Mouse (Mus musculus): ENCODE measurements at regions not wholly inside any gene's neighbourhood (a gene's known extent, or its start where the extent isn't known, plus 50 kb on each side); places are given as distances from the start of the nearest gene placed in this dataset.

DNA sequence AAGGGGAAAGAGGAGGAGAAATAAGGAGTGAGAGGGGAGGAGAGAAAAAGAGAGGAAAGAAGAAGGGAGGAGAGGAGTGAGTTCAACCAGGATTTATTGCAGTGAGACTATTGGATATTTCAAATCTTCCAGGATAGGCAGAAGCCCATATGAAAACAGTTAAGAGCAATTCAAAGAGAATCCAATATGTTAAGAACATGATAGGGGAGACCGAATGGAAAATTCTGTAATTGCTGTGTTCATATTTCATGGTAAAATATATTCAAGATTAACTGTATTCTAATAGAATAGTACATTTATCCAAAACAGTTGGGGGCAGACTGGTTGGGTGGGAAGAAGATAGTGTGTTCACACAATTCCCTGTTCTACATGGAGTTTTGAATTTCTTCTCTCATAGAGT, 96.3 kb upstream of the Pdzrn3 start:
- DNase-seq, result no peak

DNA sequence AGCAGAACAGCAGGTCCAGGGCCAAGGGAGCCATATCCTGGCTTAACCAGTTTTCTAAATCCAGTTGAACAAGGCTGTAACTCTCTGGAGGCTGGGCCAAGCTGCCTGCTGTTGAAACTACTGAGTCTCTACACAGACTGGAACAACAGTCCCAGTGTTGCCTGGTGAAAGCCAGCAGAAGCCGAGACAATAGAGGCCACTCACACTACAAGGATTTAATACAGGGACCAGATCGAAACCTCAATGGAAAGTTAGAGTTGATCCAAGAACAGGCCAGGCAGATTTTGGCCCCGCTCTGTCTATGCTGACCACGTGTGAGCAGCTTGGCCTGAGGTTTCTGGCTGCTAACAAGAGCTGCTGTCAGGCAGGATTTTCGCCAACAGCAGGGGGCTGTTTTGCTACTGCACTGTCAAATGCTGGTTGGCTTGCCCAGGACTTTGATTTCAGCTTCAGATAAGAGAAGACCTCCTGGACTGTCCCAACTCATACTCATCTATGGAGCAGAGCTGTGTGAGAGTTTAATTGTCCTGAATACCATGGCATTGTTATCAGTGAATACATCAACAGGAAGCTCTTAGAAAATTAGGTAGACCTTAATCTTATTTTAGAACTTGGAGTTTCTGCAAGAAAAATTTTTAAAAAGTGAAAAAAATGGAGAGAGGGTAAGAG, 95.7 kb upstream of the Pdzrn3 start:
- peak; percentile 3 for DNase-seq

DNA sequence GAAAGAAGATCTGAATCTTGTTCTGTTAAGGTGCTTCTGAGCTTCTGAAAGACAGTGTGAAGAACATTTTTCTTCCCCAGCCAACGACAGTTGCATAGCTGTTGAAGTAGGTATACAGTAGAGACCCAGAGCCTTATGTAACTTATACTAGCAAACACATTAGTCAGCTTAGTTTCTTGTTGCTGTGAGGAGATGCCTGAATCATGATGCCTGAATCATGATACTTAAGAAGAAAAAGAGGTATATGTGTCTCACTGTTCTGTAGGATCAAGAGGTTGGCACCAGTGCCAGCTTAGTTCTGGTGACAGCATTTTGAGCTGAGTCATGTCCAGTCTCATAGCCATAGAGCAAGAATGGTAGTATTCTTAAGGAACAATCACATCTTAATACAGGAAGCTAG, 87.2 kb upstream of the Pdzrn3 start:
- DNase-seq, result no peak

GRCm38 (mm10) chr6:101463812-101464320, 86.2 kb upstream of the Pdzrn3 start:
- no peak for DNase-seq

GRCm38 (mm10) chr6:101446720-101447119, 69.0 kb upstream of the Pdzrn3 start:
- no peak for DNase-seq

- no peak for DNase-seq
Observed at GRCm38 (mm10) chr6:101446316-101446715, 68.6 kb upstream of the Pdzrn3 start.

DNA sequence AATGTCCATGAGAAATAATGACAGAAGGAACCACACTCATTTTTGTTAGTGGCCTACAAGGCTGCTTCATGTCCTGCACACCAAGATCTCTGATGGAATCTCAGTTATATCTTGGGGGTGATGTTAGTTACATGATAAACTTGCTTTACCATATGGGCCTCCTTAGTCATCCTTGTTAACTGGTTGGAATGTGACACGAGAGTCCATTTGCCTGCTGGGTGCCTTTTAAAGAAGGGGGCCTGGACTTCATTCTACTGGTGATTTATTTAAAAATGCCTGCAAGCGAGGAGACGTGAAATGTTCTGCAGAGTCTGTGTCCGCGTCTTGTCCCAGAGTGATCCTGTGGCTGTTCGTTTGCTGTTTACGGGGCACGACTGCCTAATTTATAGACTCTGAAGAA, 55.1 kb upstream of the Pdzrn3 start:
- no peak for DNase-seq

DNA sequence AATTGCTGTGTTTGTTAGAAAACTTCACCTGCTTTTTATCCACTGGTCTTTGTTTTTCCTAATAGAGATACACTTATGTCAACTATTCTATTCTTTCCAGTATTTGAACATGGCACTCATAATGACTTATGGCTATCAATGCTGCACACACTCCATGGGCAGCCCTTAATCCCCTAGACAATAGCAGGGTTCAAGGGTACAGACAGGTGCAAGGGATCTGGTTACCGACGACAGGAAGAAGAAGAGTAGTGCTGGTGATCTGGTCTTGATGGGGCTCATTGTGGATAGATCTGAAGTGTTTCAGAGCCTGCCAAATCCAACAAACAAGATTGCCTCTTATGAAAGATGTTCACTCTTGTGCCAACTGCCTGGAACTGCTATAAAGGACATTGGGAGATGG, 51.9 kb upstream of the Pdzrn3 start:
- DNase-seq, result no peak
